Mouse (Mus musculus) hindbrain, embryonic 11.5 days (tissue): ENCODE measurements around the gene Vpreb3. TPM values are rescaled to one million over a fixed set of nuclear protein-coding genes. Genes with fewer than 3 reads are reported as not detected.

Source experiments
- ATAC-seq: fragments of 200-750 bp; cut with Nextera tagmentation; 2 replicates; pipeline ENCODE4 v1.8.0; 2017; ENCODE audit warnings: mild to moderate bottlenecking, moderate TSS enrichment, moderate library complexity; ENCODE audit not compliant: low FRiP score
- DNase-seq: peaks from one replicate; pipeline ENCODE4 v3.0.0-alpha.2; 2015; ENCODE audit warnings: low spot score
- H3K27ac ChIP-seq: fragments of 300-500 bp; sonication (generic); 2 replicates; pipeline ENCODE4 v1.5.1; 2014; ENCODE audit warnings: mild to moderate bottlenecking, low read depth, low read length
- H3K27me3 ChIP-seq: fragments of 300-500 bp; sonication (generic); 2 replicates; pipeline ENCODE4 v1.6.1; 2014; ENCODE audit warnings: mild to moderate bottlenecking, low read length, moderate library complexity, mixed read lengths; ENCODE audit not compliant: control insufficient read depth, insufficient read depth
- H3K36me3 ChIP-seq: fragments of 300-500 bp; sonication (generic); 2 replicates; pipeline ENCODE4 v1.6.1; 2014; ENCODE audit warnings: mild to moderate bottlenecking, low read length, moderate library complexity, mixed read lengths; ENCODE audit not compliant: control insufficient read depth, insufficient read depth
- H3K4me1 ChIP-seq: fragments of 300-500 bp; sonication (generic); replicated peaks from 2 replicates; pipeline ENCODE4 v1.6.1; 2014; ENCODE audit warnings: low read length, mixed read lengths; ENCODE audit not compliant: control insufficient read depth, insufficient read depth
- H3K4me2 ChIP-seq: fragments of 300-500 bp; sonication (generic); replicated peaks from 2 replicates; pipeline ENCODE4 v1.6.1; 2014; ENCODE audit warnings: mild to moderate bottlenecking, low read depth, low read length
- H3K4me3 ChIP-seq: fragments of 300-500 bp; sonication (generic); 2 replicates; pipeline ENCODE4 v1.5.1; 2014; ENCODE audit warnings: low read depth, low read length
- H3K9ac ChIP-seq: fragments of 300-500 bp; sonication (generic); 2 replicates; pipeline ENCODE4 v1.6.1; 2014; ENCODE audit warnings: low read depth, low read length
- H3K9me3 ChIP-seq: fragments of 300-500 bp; sonication (generic); 2 replicates; pipeline ENCODE4 v1.6.1; 2016; ENCODE audit warnings: low read length; ENCODE audit not compliant: control insufficient read depth
- WGBS: fragments of 180-500 bp; shearing (Covaris S2); extraction: QIAGEN DNeasy Blood & Tissue Kit; methylation state at CpG from one replicate; pipeline ENCODE4 v1.1.7; 2014; 5-methylcytosine and 5-hydroxymethylcytosine counted together
- polyA plus RNA-seq: library from polyadenylated mRNA; unstranded; fragments of >200 nt; fragmentation: Nextera tagmentation; extraction: Ambion mirVana; gene quantifications from 2 replicates; pipeline ENCODE4 v1.2.1, GENCODE M21; 2014

Vpreb3 gene
- polyA plus RNA-seq, 1 experiment from 2014 or later: not detected

- peak within 1 kb of the TSS; percentile 29 for H3K9ac ChIP-seq
- DNase-seq (peak; percentile 85), ATAC-seq (peak; percentile 48)
- peaks cover 10% of the 10 kb centered on the region for H3K4me1 ChIP-seq
- H3K27ac ChIP-seq: no peak within 1 kb of the TSS
- H3K9me3 ChIP-seq: no peaks in the 10 kb centered on the region
- H3K27me3 ChIP-seq: peaks cover 30% of the 10 kb centered on the region
- H3K4me3 ChIP-seq: peak within 1 kb of the TSS; percentile 50
- H3K4me2 ChIP-seq: peak within 1 kb of the TSS; percentile 88
- 2% methylated on average over 51 of the region's 51 CpGs for WGBS
- no peaks in the 10 kb centered on the region for H3K36me3 ChIP-seq
These were observed 6.9 kb upstream of the Vpreb3 start, which contains the start of gene Mmp11 for GRCm38 (mm10) chr10:75935680-75936541. Mmp11 (minus strand) TSS chr10:75936496.

- WGBS: 29% methylated on average over 18 of the region's 18 CpGs
- Histone ChIP-seq H3K4me1 (peaks cover 4% of the 10 kb centered on the region; the same call in 1 of the 2 replicates), H3K9me3 (no peaks in the 10 kb centered on the region), H3K27me3 (peaks cover 18% of the 10 kb centered on the region), H3K27ac (no peak overlapping the region), H3K36me3 (no peaks in the 10 kb centered on the region), H3K4me2 (no peak overlapping the region), H3K4me3 (no peak overlapping the region), H3K9ac (no peak overlapping the region)
- no peak for ATAC-seq
- DNase-seq: no peak
These were observed 5.8 kb upstream of the Vpreb3 start for GRCm38 (mm10) chr10:75936909-75937667.

- Histone ChIP-seq H3K9me3 (no peaks in the 10 kb centered on the region), H3K36me3 (no peaks in the 10 kb centered on the region), H3K27me3 (peaks cover 17% of the 10 kb centered on the region), H3K4me3 (no peak overlapping the region), H3K4me2 (no peak overlapping the region), H3K27ac (no peak overlapping the region), H3K9ac (no peak overlapping the region), H3K4me1 (peaks cover 4% of the 10 kb centered on the region; the same call in 1 of the 2 replicates)
- WGBS: 48% methylated on average over 10 of the region's 10 CpGs
- no peak for DNase-seq
- no peak for ATAC-seq
These were observed 4.8 kb upstream of the Vpreb3 start for GRCm38 (mm10) chr10:75937851-75938643.

GRCm38 (mm10) chr10:75939481-75940234, 3.2 kb upstream of the Vpreb3 start:
- H3K27me3 ChIP-seq: peaks cover 14% of the 10 kb centered on the region
- H3K4me2 ChIP-seq: no peak overlapping the region
- DNase-seq (no peak), ATAC-seq (no peak)
- 34% methylated on average over 9 of the region's 9 CpGs for WGBS
- H3K4me3 ChIP-seq: no peak overlapping the region
- H3K4me1 ChIP-seq: peaks cover 7% of the 10 kb centered on the region; the same call in 1 of the 2 replicates
- no peak overlapping the region for H3K9ac ChIP-seq
- no peaks in the 10 kb centered on the region for H3K36me3 ChIP-seq
- H3K27ac ChIP-seq: no peak overlapping the region
- H3K9me3 ChIP-seq: no peaks in the 10 kb centered on the region

- ATAC-seq: no peak
- Histone ChIP-seq H3K9me3 (no peaks in the 10 kb centered on the region), H3K36me3 (no peaks in the 10 kb centered on the region), H3K27ac (no peak within 1 kb of the TSS), H3K4me1 (peaks cover 7% of the 10 kb centered on the region; the same call in 1 of the 2 replicates), H3K27me3 (peaks cover 14% of the 10 kb centered on the region), H3K4me3 (no peak within 1 kb of the TSS), H3K9ac (no peak within 1 kb of the TSS), H3K4me2 (no peak within 1 kb of the TSS)
- WGBS: 79% methylated on average over 5 of the region's 5 CpGs
- DNase-seq: no peak
These were observed 2.3 kb upstream of the Vpreb3 start, which contains the start of gene Gm867 for GRCm38 (mm10) chr10:75940520-75940919. Gm867 (minus strand) TSS chr10:75940672.

GRCm38 (mm10) chr10:75941042-75941824, 1.6 kb upstream of the Vpreb3 start:
- no peak overlapping the region for H3K27ac ChIP-seq
- H3K36me3 ChIP-seq: no peaks in the 10 kb centered on the region
- ATAC-seq (no peak), DNase-seq (no peak)
- H3K4me1 ChIP-seq: peaks cover 3% of the 10 kb centered on the region; the same call in 1 of the 2 replicates
- H3K4me3 ChIP-seq: no peak overlapping the region
- H3K9ac ChIP-seq: no peak overlapping the region
- no peaks in the 10 kb centered on the region for H3K9me3 ChIP-seq
- peaks cover 11% of the 10 kb centered on the region for H3K27me3 ChIP-seq
- H3K4me2 ChIP-seq: no peak overlapping the region
- WGBS: 64% methylated on average over 9 of the region's 9 CpGs

- Histone ChIP-seq H3K4me1 (peaks cover 3% of the 10 kb centered on the region; the same call in 1 of the 2 replicates), H3K27me3 (no peaks in the 10 kb centered on the region), H3K27ac (peak overlapping the region; percentile 54), H3K9ac (no peak overlapping the region), H3K4me2 (no peak overlapping the region; the same call in 1 of the 2 replicates), H3K36me3 (no peaks in the 10 kb centered on the region), H3K4me3 (no peak overlapping the region), H3K9me3 (no peaks in the 10 kb centered on the region)
- ATAC-seq: no peak
- WGBS: 23% methylated on average over 11 of the region's 11 CpGs
- no peak for DNase-seq
These were observed 1.4 kb downstream of the Vpreb3 start for GRCm38 (mm10) chr10:75944066-75944772.
